Mouse (Mus musculus) neural tube, embryonic 14.5 days (tissue): ENCODE measurements around the gene Prkg2. TPM values are rescaled to one million over a fixed set of nuclear protein-coding genes. Genes with fewer than 3 reads are reported as not detected.

Experiments used
- ATAC-seq: fragments of 200-750 bp; cut with Nextera tagmentation; 2 replicates; pipeline ENCODE4 v1.8.0; 2017; ENCODE audit warnings: low read depth, mild to moderate bottlenecking, moderate TSS enrichment, moderate library complexity
- H3K27ac ChIP-seq: fragments of 300-500 bp; sonication (generic); 2 replicates; pipeline ENCODE4 v1.5.1; 2014; ENCODE audit warnings: low read depth, mild to moderate bottlenecking, control low read depth, low read length, moderate library complexity, mixed read lengths
- H3K27me3 ChIP-seq: fragments of 300-500 bp; sonication (generic); 2 replicates; pipeline ENCODE4 v1.6.1; 2014; ENCODE audit warnings: low read length; ENCODE audit not compliant: control insufficient read depth, insufficient read depth
- H3K36me3 ChIP-seq: fragments of 300-500 bp; sonication (generic); 2 replicates; pipeline ENCODE4 v1.6.1; 2014; ENCODE audit warnings: low read length, mixed read lengths; ENCODE audit not compliant: control insufficient read depth, insufficient read depth
- H3K4me1 ChIP-seq: fragments of 300-500 bp; sonication (generic); 2 replicates; pipeline ENCODE4 v1.6.1; 2014; ENCODE audit warnings: low read length; ENCODE audit not compliant: control insufficient read depth, insufficient read depth
- H3K4me2 ChIP-seq: fragments of 300-500 bp; sonication (generic); 2 replicates; pipeline ENCODE4 v1.6.1; 2014; ENCODE audit warnings: mild to moderate bottlenecking, low read depth, low read length, control low read depth
- H3K4me3 ChIP-seq: fragments of 300-500 bp; sonication (generic); 2 replicates; pipeline ENCODE4 v1.5.1; 2014; ENCODE audit warnings: low read depth, low read length, control low read depth, mixed read lengths
- H3K9ac ChIP-seq: fragments of 300-500 bp; sonication (generic); replicated peaks from 2 replicates; pipeline ENCODE4 v1.6.1; 2014; ENCODE audit warnings: low read depth, mild to moderate bottlenecking, control low read depth, low read length, mixed read lengths
- H3K9me3 ChIP-seq: fragments of 300-500 bp; sonication (generic); 2 replicates; pipeline ENCODE4 v1.6.1; 2016; ENCODE audit warnings: low read length; ENCODE audit not compliant: control insufficient read depth
- WGBS: fragments of 180-500 bp; shearing (Covaris S2); extraction: QIAGEN DNeasy Blood & Tissue Kit; methylation state at CpG from one replicate; pipeline ENCODE4 v1.1.7; 2014; 5-methylcytosine and 5-hydroxymethylcytosine counted together
- polyA plus RNA-seq: library from polyadenylated mRNA; unstranded; fragments of >200 nt; fragmentation: Nextera tagmentation; extraction: Ambion mirVana; gene quantifications from 2 replicates; pipeline ENCODE4 v1.2.1, GENCODE M21; 2014

Prkg2 gene
- polyA plus RNA-seq, 1 experiment from 2014 or later: 1.3 TPM

DNA sequence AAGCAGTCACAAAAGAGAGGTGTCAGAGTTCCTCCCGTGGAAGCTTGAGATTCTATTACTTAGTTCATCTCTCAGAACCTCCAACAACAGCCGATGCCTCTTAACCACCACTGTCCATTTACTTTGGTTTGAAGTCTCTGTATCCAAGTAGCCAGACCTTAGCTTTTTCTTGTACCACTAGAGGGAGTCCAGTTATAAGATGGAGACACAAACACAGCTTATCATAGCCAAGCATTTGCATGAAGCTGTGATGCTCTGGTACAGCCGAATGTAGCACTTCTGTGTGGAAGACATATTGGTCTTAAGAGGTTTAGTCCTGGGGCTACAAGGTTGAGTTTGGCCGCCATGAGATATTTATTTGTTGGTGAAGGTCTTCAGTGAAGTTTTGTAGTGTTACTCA is 134.8 kb downstream of the Prkg2 start:
- no peak overlapping the region for H3K4me2 ChIP-seq
- no peak overlapping the region for H3K4me3 ChIP-seq
- H3K9ac ChIP-seq: no peak overlapping the region
- H3K4me1 ChIP-seq: no peaks in the 10 kb centered on the region
- ATAC-seq: peak; percentile 61; the same call in 1 of the 2 replicates
- no peaks in the 10 kb centered on the region for H3K9me3 ChIP-seq
- no peak overlapping the region for H3K27ac ChIP-seq
- no peaks in the 10 kb centered on the region for H3K36me3 ChIP-seq
- no peaks in the 10 kb centered on the region for H3K27me3 ChIP-seq
- WGBS: 69% methylated on average over 4 of the region's 4 CpGs

DNA sequence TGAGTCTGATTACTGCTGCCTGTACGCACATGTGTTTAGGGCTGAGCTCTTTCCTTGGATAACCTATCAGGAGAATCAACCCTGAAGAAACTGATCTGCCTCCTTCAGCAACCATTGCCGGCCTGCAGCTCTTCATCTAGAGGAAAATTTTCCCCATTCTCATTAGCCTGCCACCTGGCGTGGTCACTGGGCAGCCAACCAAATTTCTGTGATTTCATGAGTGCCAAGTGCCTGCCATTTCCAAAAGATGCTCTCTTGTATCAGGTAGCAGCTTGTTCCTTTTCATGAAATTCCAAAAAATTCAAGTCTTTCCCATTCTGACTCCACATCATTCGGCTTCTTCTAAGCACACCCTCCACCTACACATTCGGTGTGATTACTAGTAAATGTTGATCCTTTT is 136.2 kb downstream of the Prkg2 start:
- H3K4me3 ChIP-seq: no peak overlapping the region
- 76% methylated on average over 5 of the region's 5 CpGs for WGBS
- H3K9ac ChIP-seq: no peak overlapping the region
- no peak overlapping the region for H3K27ac ChIP-seq
- no peaks in the 10 kb centered on the region for H3K27me3 ChIP-seq
- ATAC-seq: no peak
- no peaks in the 10 kb centered on the region for H3K36me3 ChIP-seq
- no peak overlapping the region for H3K4me2 ChIP-seq
- no peaks in the 10 kb centered on the region for H3K4me1 ChIP-seq
- no peaks in the 10 kb centered on the region for H3K9me3 ChIP-seq

DNA sequence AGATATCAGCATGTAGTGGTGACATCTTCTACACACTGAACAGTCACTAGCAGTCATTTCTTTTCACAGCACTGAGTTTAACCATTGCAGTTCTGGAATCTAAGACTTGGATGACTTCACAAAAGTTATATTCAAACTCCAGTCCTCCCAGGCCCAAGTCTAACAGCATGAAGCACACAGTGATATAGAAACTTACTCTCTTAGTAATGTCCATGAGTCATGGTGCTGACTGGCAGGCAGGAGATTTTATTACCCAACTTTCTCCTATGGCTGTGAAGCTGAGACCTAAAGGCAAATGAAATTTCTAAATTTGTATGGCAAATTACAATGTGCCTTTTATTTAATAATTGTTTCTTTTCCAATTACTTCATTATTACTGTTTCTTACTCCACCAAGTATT is 139.2 kb downstream of the Prkg2 start:
- H3K27me3 ChIP-seq: no peaks in the 10 kb centered on the region
- H3K9me3 ChIP-seq: no peaks in the 10 kb centered on the region
- no peak overlapping the region for H3K4me3 ChIP-seq
- H3K36me3 ChIP-seq: no peaks in the 10 kb centered on the region
- no peak overlapping the region for H3K27ac ChIP-seq
- H3K4me2 ChIP-seq: no peak overlapping the region
- no peak for ATAC-seq
- no peak overlapping the region for H3K9ac ChIP-seq
- H3K4me1 ChIP-seq: no peaks in the 10 kb centered on the region

DNA sequence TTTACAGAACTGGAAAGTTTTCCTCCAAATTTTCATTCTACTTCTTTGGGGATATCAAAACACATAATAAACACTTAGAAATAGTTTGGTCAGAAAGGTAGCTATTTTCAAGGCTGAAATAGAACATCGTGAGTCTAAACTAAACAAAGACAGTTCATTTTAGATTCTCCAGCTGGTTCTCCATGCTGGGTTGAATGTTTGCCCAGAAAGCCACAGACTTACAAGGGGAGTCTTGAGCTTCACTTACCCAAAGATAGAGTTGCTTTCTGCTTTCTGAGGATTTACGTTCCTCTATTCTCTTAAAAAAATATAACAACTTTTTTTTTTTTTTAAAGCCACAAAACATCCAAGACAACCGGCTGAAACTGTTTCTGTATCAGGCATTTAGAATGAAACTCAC is 142.9 kb downstream of the Prkg2 start:
- WGBS: 85% methylated on average over 3 of the region's 3 CpGs
- no peak overlapping the region for H3K4me3 ChIP-seq
- ATAC-seq: no peak
- no peak overlapping the region for H3K4me2 ChIP-seq
- no peaks in the 10 kb centered on the region for H3K36me3 ChIP-seq
- H3K27me3 ChIP-seq: no peaks in the 10 kb centered on the region
- no peaks in the 10 kb centered on the region for H3K4me1 ChIP-seq
- H3K9ac ChIP-seq: no peak overlapping the region
- H3K9me3 ChIP-seq: no peaks in the 10 kb centered on the region
- H3K27ac ChIP-seq: no peak overlapping the region

DNA sequence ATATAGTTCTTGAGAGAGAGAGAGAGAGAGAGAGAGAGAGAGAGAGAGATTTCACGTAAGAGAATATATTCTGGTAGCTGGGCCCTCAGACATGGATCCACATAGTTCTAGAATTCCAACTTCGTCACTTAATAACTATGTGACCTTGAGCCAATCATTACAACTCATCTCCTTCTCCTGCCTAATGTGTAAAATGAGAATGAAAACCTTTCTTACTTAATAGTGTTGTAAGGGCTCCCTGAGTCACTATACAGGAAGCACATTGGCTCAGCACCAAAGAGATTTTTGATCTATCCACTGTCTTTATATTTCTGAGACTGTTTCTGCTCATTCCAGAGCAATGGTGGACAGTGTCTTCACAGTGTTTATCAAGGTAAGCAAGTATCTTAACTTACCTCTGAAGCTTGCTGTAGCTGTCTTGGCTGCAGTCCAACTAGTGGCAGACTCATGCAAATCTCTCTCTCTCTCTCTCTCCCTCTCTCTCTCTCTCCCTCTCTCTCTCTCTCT is 146.6 kb downstream of the Prkg2 start:
- Histone ChIP-seq H3K27me3 (no peaks in the 10 kb centered on the region), H3K9me3 (no peaks in the 10 kb centered on the region), H3K4me1 (no peaks in the 10 kb centered on the region), H3K4me3 (no peak overlapping the region), H3K36me3 (no peaks in the 10 kb centered on the region), H3K9ac (no peak overlapping the region), H3K27ac (no peak overlapping the region), H3K4me2 (no peak overlapping the region)
- no peak for ATAC-seq
- 79% methylated on average over 2 of the region's 2 CpGs for WGBS

DNA sequence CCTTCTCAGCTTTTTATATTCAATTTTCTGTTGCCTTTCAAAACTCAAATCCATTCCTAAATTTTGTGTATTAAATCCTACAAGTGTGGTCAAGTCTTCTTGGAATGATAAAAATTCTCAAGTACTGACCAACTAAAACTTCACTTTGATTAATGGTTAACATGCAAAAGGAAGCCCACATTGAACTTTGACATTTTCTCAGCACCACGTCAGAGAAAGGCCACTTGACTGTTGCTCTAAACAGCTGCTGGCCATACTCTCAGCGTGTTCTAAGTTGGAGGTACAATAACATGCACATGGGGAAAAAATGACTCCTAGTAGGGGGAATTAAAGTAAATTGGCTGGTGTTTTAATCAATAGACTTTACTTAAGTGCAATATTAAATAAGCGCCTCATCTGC is 155.1 kb downstream of the Prkg2 start:
- Histone ChIP-seq H3K9ac (no peak overlapping the region), H3K36me3 (no peaks in the 10 kb centered on the region), H3K4me3 (no peak overlapping the region), H3K4me1 (no peaks in the 10 kb centered on the region), H3K27ac (no peak overlapping the region), H3K4me2 (no peak overlapping the region), H3K27me3 (no peaks in the 10 kb centered on the region), H3K9me3 (no peaks in the 10 kb centered on the region)
- WGBS: 77% methylated on average over 3 of the region's 3 CpGs
- no peak for ATAC-seq

Other genes with a start within 250 kb of the Prkg2 start
- gene Bmp3, start 182.9 kb downstream of the Prkg2 start, polyA plus RNA-seq: 1.7 and 1.9 TPM in 2 replicates